Mouse (Mus musculus) liver, embryonic 14.5 days (tissue): ENCODE measurements around the gene Dnajc30. TPM values are rescaled to one million over a fixed set of nuclear protein-coding genes. Genes with fewer than 3 reads are reported as not detected.

Experiments used
- ATAC-seq: fragments of 200-750 bp; cut with Nextera tagmentation; 2 replicates; pipeline ENCODE4 v1.8.0; 2017; ENCODE audit warnings: moderate number of reproducible peaks, mild to moderate bottlenecking, moderate library complexity; ENCODE audit not compliant: insufficient read depth
- DNase-seq, 3 experiments: peaks; one replicate each; pipeline ENCODE4 v3.0.0-alpha.2; 2012 to 2013; ENCODE audit warnings: low read depth in 3 of 3, low spot score in 3 of 3
- H3K27ac ChIP-seq: fragments of 300-500 bp; sonication (generic); 2 replicates; pipeline ENCODE4 v1.5.1; 2014; ENCODE audit warnings: moderate library complexity, mild to moderate bottlenecking, control low read depth, inconsistent platforms
- H3K27me3 ChIP-seq: fragments of 300-500 bp; sonication (generic); 2 replicates; pipeline ENCODE4 v1.6.1; 2014; ENCODE audit warnings: mild to moderate bottlenecking, low read length, moderate library complexity; ENCODE audit not compliant: control insufficient read depth, insufficient read depth
- H3K36me3 ChIP-seq: fragments of 300-500 bp; sonication (generic); replicated peaks from 2 replicates; pipeline ENCODE4 v1.6.1; 2014; ENCODE audit warnings: low read depth; ENCODE audit not compliant: control insufficient read depth, insufficient read depth
- H3K4me1 ChIP-seq, 2 experiments: fragments of 200-500 bp in 1 of 2; fragments of 300-500 bp in 1 of 2; sonication (generic) in 1 of 2; replicated peaks; 2 replicates each; pipeline ENCODE4 v1.6.1; 2012 to 2014; ENCODE audit warnings: antibody characterized with exemption in 1 of 2, inconsistent platforms in 1 of 2, low read length in 1 of 2; ENCODE audit not compliant: control insufficient read depth in 2 of 2, insufficient read depth in 2 of 2
- H3K4me2 ChIP-seq: fragments of 300-500 bp; sonication (generic); 2 replicates; pipeline ENCODE4 v1.6.1; 2014; ENCODE audit warnings: low read depth, mild to moderate bottlenecking, control low read depth, moderate library complexity
- H3K4me3 ChIP-seq, 2 experiments: fragments of 200-500 bp in 1 of 2; fragments of 300-500 bp in 1 of 2; sonication (generic) in 1 of 2; 2 replicates each; pipeline ENCODE4 v1.5.1; 2012 to 2014; ENCODE audit warnings: low read depth in 2 of 2, low read length in 2 of 2, mild to moderate bottlenecking in 2 of 2, control low read depth in 1 of 2, inconsistent platforms in 1 of 2, moderate library complexity in 1 of 2; ENCODE audit not compliant: insufficient read depth in 1 of 2
- H3K9ac ChIP-seq: fragments of 300-500 bp; sonication (generic); replicated peaks from 2 replicates; pipeline ENCODE4 v1.6.1; 2014; ENCODE audit warnings: mild to moderate bottlenecking, control low read depth, moderate library complexity
- H3K9me3 ChIP-seq: fragments of 300-500 bp; sonication (generic); 2 replicates; pipeline ENCODE4 v1.6.1; 2016; ENCODE audit warnings: low read length, mixed read lengths; ENCODE audit not compliant: control insufficient read depth
- CTCF ChIP-seq: IDR thresholded peaks from 2 replicates; pipeline ENCODE4 v1.5.1; 2016; ENCODE audit warnings: antibody characterized with exemption, low read depth, control low read depth
- EP300 ChIP-seq: IDR thresholded peaks from 2 replicates; pipeline ENCODE4 v1.6.1; 2016; ENCODE audit warnings: antibody characterized with exemption, low read depth
- WGBS: fragments of 180-500 bp; shearing (Covaris S2); extraction: QIAGEN DNeasy Blood & Tissue Kit; methylation state at CpG from one replicate; pipeline ENCODE4 v1.1.7; 2014; ENCODE audit not compliant: insufficient replicate concordance; 5-methylcytosine and 5-hydroxymethylcytosine counted together
- polyA plus RNA-seq, 2 experiments: library from polyadenylated mRNA; depleted of rRNA in 1 of 2; stranded (reverse) in 1 of 2; unstranded in 1 of 2; fragments of >200 nt; fragmentation: Nextera tagmentation in 1 of 2; extraction: Ambion mirVana in 1 of 2; gene quantifications; 2 replicates each; pipeline versions ENCODE4 v1.2.1 to v1.2.3; 2012 to 2014

The Dnajc30 gene
- polyA plus RNA-seq, 2 experiments, result 9.5 to 14.2 TPM

DNA sequence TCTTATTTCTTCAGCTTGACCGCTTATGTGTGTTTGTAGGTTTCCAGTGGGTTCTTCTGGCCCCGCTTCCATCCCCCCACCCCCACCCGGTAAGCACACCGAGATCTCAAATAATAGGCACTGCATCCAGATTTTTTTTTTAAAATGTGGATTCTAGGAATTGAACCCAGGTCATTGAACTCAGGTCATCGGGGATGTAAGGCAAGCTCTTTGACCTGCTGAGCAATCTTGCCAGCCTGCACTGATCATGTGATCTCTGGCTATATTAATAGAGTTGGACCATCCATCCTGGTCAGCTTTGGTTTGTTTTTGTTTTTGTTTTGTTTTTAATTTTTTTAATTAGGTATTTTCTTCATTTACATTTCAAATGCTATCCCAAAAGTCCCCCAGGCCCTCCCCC, 31.4 kb upstream of the Dnajc30 start:
- no peak for DNase-seq
- no peaks in the 10 kb centered on the region for H3K9me3 ChIP-seq
- ATAC-seq, result no peak
- no peaks in the 10 kb centered on the region for H3K36me3 ChIP-seq
- H3K4me2 ChIP-seq, result no peak overlapping the region
- H3K4me3 ChIP-seq, result no peak overlapping the region
- no peaks in the 10 kb centered on the region for H3K27me3 ChIP-seq
- no peak overlapping the region for H3K27ac ChIP-seq
- WGBS, result 74% methylated on average over 5 of the region's 5 CpGs
- peaks cover 0 to 8% of the 10 kb centered on the region in 2 experiments; a peak in 1 of 4 replicates for H3K4me1 ChIP-seq
- no peak overlapping the region for H3K9ac ChIP-seq
- no peak for TF ChIP-seq CTCF

DNA sequence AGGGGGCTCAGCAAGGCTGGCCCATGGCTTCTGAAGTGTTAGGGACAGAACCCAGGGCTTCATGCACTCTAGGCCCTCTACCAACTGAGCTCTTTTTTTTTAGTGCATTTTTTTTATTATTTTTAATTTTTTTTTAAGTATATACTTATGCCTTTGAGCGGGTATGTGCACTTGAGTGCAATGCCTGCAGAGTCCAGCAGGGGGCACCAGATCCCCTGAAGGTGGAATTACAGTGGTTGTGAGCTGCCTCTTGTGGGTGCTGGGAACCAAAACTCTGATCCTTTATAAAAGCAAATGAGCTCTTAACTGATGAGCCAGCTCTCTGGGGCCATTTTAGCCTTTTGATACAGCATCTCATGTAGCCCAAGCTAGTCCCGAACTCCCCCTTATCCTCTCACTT, 29.4 kb upstream of the Dnajc30 start:
- no peak overlapping the region for H3K4me3 ChIP-seq
- DNase-seq, result no peak
- no peak overlapping the region for H3K4me2 ChIP-seq
- no peak overlapping the region for H3K27ac ChIP-seq
- H3K27me3 ChIP-seq, result no peaks in the 10 kb centered on the region
- 89% methylated on average over 2 of the region's 2 CpGs for WGBS
- ATAC-seq, result no peak
- peak; percentile 70 for TF ChIP-seq CTCF
- no peak for TF ChIP-seq EP300
- H3K9me3 ChIP-seq, result no peaks in the 10 kb centered on the region
- peaks cover under 1 to 5% of the 10 kb centered on the region in 2 experiments; a peak in 3 of 4 replicates for H3K4me1 ChIP-seq
- H3K36me3 ChIP-seq, result no peaks in the 10 kb centered on the region
- H3K9ac ChIP-seq, result no peak overlapping the region

DNA sequence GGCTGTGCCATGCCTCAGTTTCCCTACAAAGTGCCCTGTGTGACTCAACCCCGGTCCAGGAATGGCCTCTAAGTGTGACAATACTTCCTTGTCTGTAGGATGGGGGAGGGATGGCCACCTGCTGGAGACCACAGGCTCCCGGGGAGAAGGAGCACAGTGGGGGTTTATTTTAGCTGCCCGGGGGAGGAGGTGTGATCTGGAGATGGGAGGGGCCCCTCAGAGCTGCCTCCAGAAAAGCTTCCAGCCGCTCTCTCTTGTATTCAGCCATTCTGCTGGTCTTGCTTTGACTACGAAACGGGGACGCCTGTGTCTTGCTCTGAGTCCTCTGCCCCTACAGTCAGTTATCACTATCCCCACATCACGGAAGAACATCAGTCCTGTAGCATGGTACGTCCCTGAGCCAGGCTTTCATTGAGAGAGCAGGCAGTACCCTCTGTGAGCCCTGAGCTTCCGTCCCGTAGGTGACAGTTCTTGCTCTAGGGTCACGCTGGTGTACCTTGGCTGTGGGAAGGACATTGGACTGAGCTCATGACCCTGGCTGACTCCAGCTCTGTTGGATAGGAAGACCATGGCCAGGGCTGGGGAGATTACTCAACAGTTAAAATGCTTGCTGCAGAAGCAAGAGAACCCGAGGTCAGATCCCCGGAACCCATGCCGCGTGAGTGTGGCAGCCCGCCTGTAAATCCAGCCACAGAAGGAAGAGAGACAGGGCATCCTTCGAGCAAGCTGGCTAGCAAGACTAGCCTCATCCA, 28.2 kb upstream of the Dnajc30 start:
- TF ChIP-seq CTCF, result no peak
- TF ChIP-seq EP300, result no peak
- WGBS, result 49% methylated on average over 18 of the region's 18 CpGs
- peaks cover 5 to 17% of the 10 kb centered on the region in 2 experiments for H3K4me1 ChIP-seq
- ATAC-seq (peak; percentile 46; the same call in 1 of the 2 replicates), DNase-seq (peak in 1 of 3 experiments; percentile 30)
- no peaks in the 10 kb centered on the region for H3K36me3 ChIP-seq
- H3K4me3 ChIP-seq, result no peak overlapping the region
- H3K4me2 ChIP-seq, result peak overlapping the region; percentile 8; the same call in 1 of the 2 replicates
- no peak overlapping the region for H3K9ac ChIP-seq
- H3K9me3 ChIP-seq, result no peaks in the 10 kb centered on the region
- no peaks in the 10 kb centered on the region for H3K27me3 ChIP-seq
- no peak overlapping the region for H3K27ac ChIP-seq

DNA sequence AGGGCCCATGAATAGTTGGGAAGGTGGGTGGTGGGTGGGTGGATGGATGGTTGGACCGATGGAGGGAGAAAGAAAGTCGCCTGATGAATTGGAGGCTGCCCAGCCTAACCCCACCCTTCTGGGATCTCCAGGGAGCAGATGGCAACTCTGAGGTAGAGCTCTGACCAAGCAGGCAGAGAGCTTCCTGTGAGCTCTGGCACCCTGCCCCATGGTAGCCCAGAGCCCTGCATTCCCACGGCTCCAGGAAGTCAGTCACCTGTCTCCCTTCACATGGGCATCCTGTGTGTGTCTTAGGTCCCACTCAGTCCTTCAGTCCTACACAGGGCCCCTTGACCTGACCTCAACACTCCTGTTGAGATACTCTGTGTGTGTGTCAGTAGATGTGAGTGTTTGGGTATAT, 26.1 kb upstream of the Dnajc30 start:
- no peak overlapping the region for H3K9ac ChIP-seq
- H3K9me3 ChIP-seq, result no peaks in the 10 kb centered on the region
- no peak overlapping the region for H3K27ac ChIP-seq
- DNase-seq (no peak), ATAC-seq (no peak)
- H3K27me3 ChIP-seq, result no peaks in the 10 kb centered on the region
- H3K4me3 ChIP-seq, result no peak overlapping the region
- no peaks in the 10 kb centered on the region for H3K36me3 ChIP-seq
- H3K4me1 ChIP-seq, result peaks cover 5 to 25% of the 10 kb centered on the region in 2 experiments
- H3K4me2 ChIP-seq, result no peak overlapping the region
- WGBS, result 69% methylated on average over 3 of the region's 3 CpGs
- TF ChIP-seq EP300 (no peak), CTCF (no peak)

DNA sequence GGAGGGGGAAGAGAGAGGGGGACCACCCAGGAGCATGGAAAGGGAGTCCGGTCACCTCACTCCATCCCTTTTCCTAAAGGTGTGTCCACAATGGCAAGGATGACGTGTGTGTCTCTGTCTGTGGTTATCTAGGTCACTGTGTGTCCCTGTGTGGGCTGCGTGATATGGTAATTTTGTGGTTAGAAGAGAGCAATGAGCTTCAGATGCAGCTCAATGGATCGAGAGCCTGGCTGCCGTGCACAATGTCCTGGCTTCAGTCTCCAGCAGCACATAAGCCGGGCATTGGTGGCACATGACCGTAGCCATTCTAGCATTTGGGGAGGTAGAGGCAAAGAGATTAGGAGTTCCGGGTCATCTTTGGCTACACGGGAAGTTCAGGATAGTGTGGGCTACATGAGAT, 24.5 kb upstream of the Dnajc30 start:
- Histone ChIP-seq H3K27me3 (no peaks in the 10 kb centered on the region), H3K27ac (no peak overlapping the region), H3K9me3 (no peaks in the 10 kb centered on the region), H3K4me1 (peaks cover 5 to 26% of the 10 kb centered on the region in 2 experiments), H3K4me2 (peak overlapping the region; percentile 12; the same call in 1 of the 2 replicates), H3K9ac (no peak overlapping the region), H3K36me3 (no peaks in the 10 kb centered on the region), H3K4me3 (no peak overlapping the region)
- WGBS, result 31% methylated on average over 9 of the region's 9 CpGs
- 0 out of 2 replicates have a peak, but pooled peaks have one; percentile 14 for ATAC-seq
- DNase-seq, result no peak
- TF ChIP-seq EP300, result no peak
